Mouse (Mus musculus) adrenal gland, postnatal 4 days (tissue): ENCODE measurements at regions not wholly inside any gene's neighbourhood (a gene's known extent, or its start where the extent isn't known, plus 50 kb on each side); places are given as distances from the start of the nearest gene placed in this dataset.

Source experiments
- DNase-seq, 2 experiments: peaks; one replicate each; pipeline ENCODE4 v3.0.0; 2021 to 2022; ENCODE audit warnings: low spot score in 2 of 2, mixed read lengths in 2 of 2

DNA sequence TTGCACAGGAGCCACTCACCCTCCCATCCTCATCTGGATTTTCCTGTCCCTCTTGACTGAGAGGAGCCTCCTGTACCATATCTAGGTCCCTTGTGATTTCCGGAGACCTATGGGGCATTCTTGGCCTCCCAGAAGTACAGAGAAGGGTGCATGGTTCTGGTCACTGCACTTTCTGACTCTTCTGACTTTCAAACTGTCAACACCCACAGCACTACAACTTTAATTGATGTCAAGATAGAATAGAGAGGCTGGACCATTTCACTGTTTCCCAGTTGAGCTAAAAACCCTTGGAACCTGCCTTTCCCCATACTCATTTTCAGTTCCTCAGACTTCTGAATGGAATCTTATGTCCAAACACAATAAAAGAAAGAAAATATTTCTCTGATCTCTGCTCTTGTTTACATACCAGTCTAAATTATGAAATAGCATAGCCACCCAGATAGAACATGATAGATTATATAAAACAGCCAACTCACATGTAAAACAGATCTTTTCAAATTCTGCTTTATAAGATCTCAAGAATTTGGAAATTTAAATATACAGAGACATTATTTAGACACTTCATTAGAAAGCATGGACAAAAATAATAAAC is 144.2 kb downstream of the Ptger3 start:
- DNase-seq = no peak

GRCm38 (mm10) chr3:157699961-157700360 is 133.3 kb downstream of the Ptger3 start:
- no peak for DNase-seq

GRCm38 (mm10) chr3:157698529-157698928 is 131.8 kb downstream of the Ptger3 start:
- DNase-seq = no peak

GRCm38 (mm10) chr3:157695128-157696075 is 128.7 kb downstream of the Ptger3 start:
- no peak for DNase-seq
